Mouse (Mus musculus) neural tube, embryonic 15.5 days (tissue): ENCODE results near the gene Dclk2. TPM values are rescaled to one million over a fixed set of nuclear protein-coding genes. Genes with fewer than 3 reads are reported as not detected.
A peak's percentile ranks its signal among the peaks of the same experiment; 100 is the strongest.

Experiments
- ATAC-seq: fragments of 200-750 bp; cut with Nextera tagmentation; 2 replicates; pipeline ENCODE4 v1.8.0; 2017; ENCODE audit warnings: mild to moderate bottlenecking, moderate TSS enrichment, moderate library complexity; ENCODE audit not compliant: low FRiP score
- H3K27ac ChIP-seq: fragments of 300-500 bp; sonication (generic); replicated peaks from 2 replicates; pipeline ENCODE4 v1.5.1; 2015; ENCODE audit warnings: mild to moderate bottlenecking, inconsistent platforms
- H3K27me3 ChIP-seq: fragments of 300-500 bp; sonication (generic); replicated peaks from 2 replicates; pipeline ENCODE4 v1.6.1; 2015; ENCODE audit warnings: inconsistent platforms
- H3K36me3 ChIP-seq: fragments of 300-500 bp; sonication (generic); 2 replicates; pipeline ENCODE4 v1.6.1; 2015; ENCODE audit warnings: inconsistent platforms
- H3K4me1 ChIP-seq: fragments of 300-500 bp; sonication (generic); 2 replicates; pipeline ENCODE4 v1.6.1; 2015; ENCODE audit warnings: inconsistent platforms
- H3K4me2 ChIP-seq: fragments of 300-500 bp; sonication (generic); 2 replicates; pipeline ENCODE4 v1.6.1; 2015; ENCODE audit warnings: inconsistent platforms, mild to moderate bottlenecking, moderate library complexity
- H3K4me3 ChIP-seq: fragments of 300-500 bp; sonication (generic); replicated peaks from 2 replicates; pipeline ENCODE4 v1.5.1; 2015; ENCODE audit warnings: mild to moderate bottlenecking, inconsistent platforms
- H3K9ac ChIP-seq: fragments of 300-500 bp; sonication (generic); replicated peaks from 2 replicates; pipeline ENCODE4 v1.6.1; 2015; ENCODE audit warnings: mild to moderate bottlenecking, inconsistent platforms
- H3K9me3 ChIP-seq: fragments of 300-500 bp; sonication (generic); replicated peaks from 2 replicates; pipeline ENCODE4 v1.6.1; 2016; ENCODE audit warnings: inconsistent platforms
- WGBS: fragments of 180-500 bp; shearing (Covaris S2); methylation state at CpG from one replicate; pipeline ENCODE4 v1.1.7; 2015; ENCODE audit warnings: mixed read lengths; 5-methylcytosine and 5-hydroxymethylcytosine counted together
- polyA plus RNA-seq: library from polyadenylated mRNA; unstranded; fragments of >200 nt; fragmentation: Nextera tagmentation; extraction: Ambion mirVana; gene quantifications from 2 replicates; pipeline ENCODE4 v1.2.1, GENCODE M21; 2015

Dclk2 gene
- polyA plus RNA-seq, 1 experiment from 2014 or later = 73.4 TPM

DNA sequence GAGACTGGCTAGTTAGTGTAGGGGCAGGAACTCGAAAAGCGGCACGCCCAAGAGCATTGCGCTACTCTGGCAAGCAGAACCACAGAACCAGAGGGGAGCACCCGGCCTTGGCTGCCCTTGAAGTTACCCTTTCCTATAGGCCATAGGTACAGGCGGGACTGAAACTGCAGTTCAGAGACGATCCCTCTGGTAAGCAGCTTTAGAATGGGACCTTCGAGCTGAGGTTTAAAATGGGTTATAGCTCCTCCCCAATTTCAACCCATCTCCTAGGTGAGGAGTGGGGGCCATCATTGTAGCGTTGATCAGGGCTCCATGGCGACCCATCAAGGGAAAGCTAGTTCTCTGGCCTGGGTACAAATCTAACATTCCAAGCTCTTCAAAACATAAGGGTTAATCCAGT lies 3.0 kb upstream of the Dclk2 start:
- Histone ChIP-seq H3K27me3 (no peaks in the 10 kb centered on the region), H3K9me3 (no peaks in the 10 kb centered on the region), H3K4me1 (peaks cover 11% of the 10 kb centered on the region), H3K9ac (no peak overlapping the region), H3K4me3 (no peak overlapping the region), H3K27ac (no peak overlapping the region), H3K4me2 (no peak overlapping the region), H3K36me3 (no peaks in the 10 kb centered on the region)
- no peak for ATAC-seq
- 87% methylated on average over 10 of the region's 10 CpGs for WGBS

DNA sequence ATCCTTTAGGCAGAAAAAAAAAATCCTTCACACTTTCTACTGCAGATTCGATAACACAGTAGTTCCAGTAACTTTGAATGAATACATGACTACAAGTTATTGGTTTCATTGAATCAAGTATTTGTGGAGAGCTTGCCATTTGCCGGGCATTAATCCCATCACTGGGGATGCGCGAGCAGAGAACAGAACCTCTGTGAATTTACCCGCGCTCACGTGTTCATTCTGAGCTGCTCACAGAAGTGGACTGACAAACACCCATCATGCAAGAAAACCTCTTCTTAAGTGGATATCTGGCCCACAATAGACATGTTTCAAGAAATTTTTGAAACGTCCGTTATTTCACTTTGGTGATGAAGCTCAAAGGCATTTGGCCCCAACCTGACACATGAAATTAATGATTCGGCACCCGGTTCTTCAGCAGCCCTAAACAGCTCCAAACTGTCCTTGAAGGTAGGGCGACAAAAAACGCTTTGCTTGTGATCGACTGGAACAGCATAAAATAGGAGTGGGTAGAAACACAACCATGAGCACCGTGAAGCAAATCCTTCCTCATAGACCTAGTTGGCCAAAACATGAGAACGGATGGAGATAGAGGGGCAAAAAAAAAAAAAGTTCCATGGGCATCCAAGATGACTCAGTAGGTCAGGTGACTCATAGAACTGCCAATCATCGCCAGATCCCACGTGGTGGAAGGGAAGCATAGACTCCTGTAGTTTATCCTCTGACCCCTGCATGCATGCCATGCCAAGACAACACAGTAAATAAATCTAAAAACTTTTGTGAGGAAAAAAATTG lies 726 bp upstream of the Dclk2 start:
- peak overlapping the region; percentile 78 for H3K9ac ChIP-seq
- WGBS = 60% methylated on average over 18 of the region's 18 CpGs
- H3K9me3 ChIP-seq = no peaks in the 10 kb centered on the region
- peak overlapping the region; percentile 95 for H3K27ac ChIP-seq
- peaks cover 34% of the 10 kb centered on the region for H3K4me1 ChIP-seq
- H3K4me3 ChIP-seq = peak overlapping the region; percentile 73
- no peaks in the 10 kb centered on the region for H3K27me3 ChIP-seq
- H3K36me3 ChIP-seq = peaks cover 7% of the 10 kb centered on the region; the same call in 1 of the 2 replicates
- no peak for ATAC-seq
- peak overlapping the region; percentile 66 for H3K4me2 ChIP-seq

DNA sequence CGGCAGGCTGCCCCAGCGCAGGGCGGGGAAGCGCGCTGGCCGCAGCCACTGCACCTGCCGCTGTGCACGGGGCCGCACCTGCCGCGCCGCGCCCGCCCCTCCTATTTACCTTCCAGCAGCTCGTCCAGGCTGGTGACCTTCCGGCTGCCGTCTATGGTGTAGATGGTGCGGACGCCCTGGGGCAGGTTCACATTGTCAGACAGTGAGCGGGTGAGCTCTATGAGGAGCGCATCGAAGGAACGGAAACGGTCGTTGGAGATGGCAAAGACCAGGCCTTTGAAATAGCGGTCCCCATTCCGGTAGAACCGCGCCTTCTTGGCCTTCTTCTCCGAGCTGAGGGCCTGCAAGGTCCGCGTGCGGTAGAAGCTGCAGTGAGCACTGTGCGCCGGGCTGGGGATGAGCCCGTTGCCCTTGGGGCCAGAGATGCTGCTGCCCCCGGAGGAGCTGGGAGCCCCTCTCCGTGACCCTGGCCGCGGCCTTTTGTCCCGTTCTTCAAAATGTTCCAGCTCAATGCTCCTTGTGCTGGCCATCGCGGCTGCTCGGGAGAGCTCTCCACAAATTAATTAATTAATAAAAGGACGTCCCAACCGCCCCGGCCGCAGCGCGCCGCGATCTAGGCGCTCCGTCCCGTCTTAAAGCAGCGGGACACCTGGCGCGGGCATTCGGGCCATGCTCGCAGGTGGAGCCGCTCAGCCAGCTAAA lies 860 bp downstream of the Dclk2 start:
- H3K9ac ChIP-seq = peak overlapping the region; percentile 78
- H3K4me1 ChIP-seq = peaks cover 48% of the 10 kb centered on the region
- H3K27me3 ChIP-seq = no peaks in the 10 kb centered on the region
- H3K4me2 ChIP-seq = peak overlapping the region; percentile 66
- H3K27ac ChIP-seq = peak overlapping the region; percentile 95
- peak overlapping the region; percentile 73 for H3K4me3 ChIP-seq
- peak; percentile 62 for ATAC-seq
- H3K36me3 ChIP-seq = peaks cover 7% of the 10 kb centered on the region; the same call in 1 of the 2 replicates
- no peaks in the 10 kb centered on the region for H3K9me3 ChIP-seq
- under 1% methylated on average over 61 of the region's 61 CpGs for WGBS

DNA sequence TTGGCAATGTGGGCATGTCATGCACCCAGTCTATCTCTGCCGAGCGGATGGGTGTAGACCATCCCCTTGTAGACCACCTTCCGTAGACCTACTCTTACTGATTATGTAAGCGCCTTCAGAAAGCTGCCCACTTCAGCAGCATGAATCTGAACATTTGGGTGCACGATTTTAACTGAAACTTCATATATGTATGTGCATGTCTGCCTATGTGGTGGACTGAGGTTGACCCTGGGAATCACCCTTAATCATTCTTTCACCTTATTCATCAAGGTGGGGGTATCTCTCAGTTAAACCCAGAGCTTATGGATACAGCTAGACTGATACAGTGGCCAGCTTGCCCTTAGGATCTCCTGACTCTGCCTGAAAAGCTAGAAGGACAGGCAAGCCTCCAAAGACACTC lies 3.6 kb downstream of the Dclk2 start:
- H3K9ac ChIP-seq = no peak overlapping the region
- no peak for ATAC-seq
- WGBS = 96% methylated on average over 5 of the region's 5 CpGs
- H3K27ac ChIP-seq = no peak overlapping the region
- H3K9me3 ChIP-seq = no peaks in the 10 kb centered on the region
- H3K4me3 ChIP-seq = no peak overlapping the region
- peaks cover 7% of the 10 kb centered on the region; the same call in 1 of the 2 replicates for H3K36me3 ChIP-seq
- peaks cover 54% of the 10 kb centered on the region for H3K4me1 ChIP-seq
- peak overlapping the region; percentile 66 for H3K4me2 ChIP-seq
- no peaks in the 10 kb centered on the region for H3K27me3 ChIP-seq

DNA sequence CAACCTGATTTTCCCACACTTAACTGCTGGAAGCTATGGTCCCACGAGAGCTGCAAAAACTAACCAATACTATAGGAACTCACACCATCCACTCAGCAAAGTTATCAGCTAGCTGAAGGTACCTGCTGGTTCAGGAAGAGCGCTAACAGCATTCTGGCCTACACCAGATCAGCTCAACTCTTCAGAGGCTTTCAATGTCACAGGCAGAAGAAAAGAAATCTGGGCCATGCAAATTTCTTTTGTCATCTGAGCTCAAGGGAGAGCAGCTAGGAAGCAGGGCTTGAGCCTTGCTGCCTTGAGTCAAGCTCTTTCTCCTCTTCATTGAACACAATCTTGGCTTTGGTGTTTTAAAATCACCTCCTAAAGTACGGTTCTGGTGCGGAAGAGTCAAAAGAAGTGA lies 4.0 kb downstream of the Dclk2 start:
- H3K36me3 ChIP-seq = peaks cover 7% of the 10 kb centered on the region; the same call in 1 of the 2 replicates
- no peak for ATAC-seq
- peak overlapping the region; percentile 8; the same call in 1 of the 2 replicates for H3K4me3 ChIP-seq
- no peaks in the 10 kb centered on the region for H3K9me3 ChIP-seq
- no peaks in the 10 kb centered on the region for H3K27me3 ChIP-seq
- H3K27ac ChIP-seq = no peak overlapping the region
- H3K4me1 ChIP-seq = peaks cover 54% of the 10 kb centered on the region
- no peak overlapping the region for H3K9ac ChIP-seq
- H3K4me2 ChIP-seq = peak overlapping the region; percentile 66
- 96% methylated on average over 4 of the region's 4 CpGs for WGBS

DNA sequence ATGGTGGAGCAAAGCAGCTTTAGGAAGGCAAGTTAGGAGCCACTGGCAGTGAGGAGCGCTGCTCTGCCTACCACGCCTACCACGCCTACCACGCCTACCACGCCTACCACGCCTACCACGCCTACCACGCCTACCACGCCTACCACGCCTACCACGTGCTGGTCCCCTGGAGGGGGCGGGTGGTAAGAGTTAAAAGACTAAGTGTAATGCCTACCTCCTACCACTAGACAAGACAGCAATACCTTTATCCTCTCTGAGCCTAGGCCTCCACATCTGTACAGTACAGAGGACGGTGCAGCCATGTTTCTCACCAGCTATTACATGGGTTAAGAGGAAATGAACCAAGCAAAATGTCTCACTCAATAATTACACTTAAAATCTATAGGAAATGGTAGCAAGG lies 5.4 kb downstream of the Dclk2 start:
- Histone ChIP-seq H3K4me1 (peaks cover 49% of the 10 kb centered on the region), H3K27me3 (no peaks in the 10 kb centered on the region), H3K9ac (no peak overlapping the region), H3K4me2 (no peak overlapping the region), H3K36me3 (peaks cover 7% of the 10 kb centered on the region; the same call in 1 of the 2 replicates), H3K4me3 (no peak overlapping the region), H3K27ac (no peak overlapping the region), H3K9me3 (no peaks in the 10 kb centered on the region)
- WGBS = 65% methylated on average over 13 of the region's 13 CpGs
- ATAC-seq = no peak

DNA sequence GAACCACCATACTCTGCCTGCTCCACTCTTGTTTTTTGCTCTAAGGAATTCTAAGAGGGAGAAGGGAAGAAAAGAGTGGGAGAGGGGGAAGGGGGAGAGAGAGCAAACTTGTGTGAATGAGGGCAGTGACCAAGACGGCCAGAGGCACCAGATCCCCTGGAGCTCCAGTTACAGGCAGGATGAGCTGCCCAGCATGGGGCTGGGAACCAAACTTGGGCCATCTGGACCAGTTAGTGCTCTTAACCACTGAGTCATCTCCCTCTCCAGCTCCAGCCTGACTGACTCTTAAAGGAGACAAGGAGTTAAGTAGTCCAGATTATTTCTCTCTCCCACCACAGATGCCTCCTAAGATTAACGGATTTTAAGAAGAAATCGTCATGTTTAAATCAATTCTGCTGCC lies 6.3 kb downstream of the Dclk2 start:
- peaks cover 7% of the 10 kb centered on the region; the same call in 1 of the 2 replicates for H3K36me3 ChIP-seq
- H3K27ac ChIP-seq = no peak overlapping the region
- no peak overlapping the region for H3K9ac ChIP-seq
- ATAC-seq = no peak
- H3K9me3 ChIP-seq = no peaks in the 10 kb centered on the region
- no peak overlapping the region for H3K4me3 ChIP-seq
- H3K4me1 ChIP-seq = peaks cover 47% of the 10 kb centered on the region
- H3K4me2 ChIP-seq = no peak overlapping the region
- 63% methylated on average over 3 of the region's 3 CpGs for WGBS
- no peaks in the 10 kb centered on the region for H3K27me3 ChIP-seq

DNA sequence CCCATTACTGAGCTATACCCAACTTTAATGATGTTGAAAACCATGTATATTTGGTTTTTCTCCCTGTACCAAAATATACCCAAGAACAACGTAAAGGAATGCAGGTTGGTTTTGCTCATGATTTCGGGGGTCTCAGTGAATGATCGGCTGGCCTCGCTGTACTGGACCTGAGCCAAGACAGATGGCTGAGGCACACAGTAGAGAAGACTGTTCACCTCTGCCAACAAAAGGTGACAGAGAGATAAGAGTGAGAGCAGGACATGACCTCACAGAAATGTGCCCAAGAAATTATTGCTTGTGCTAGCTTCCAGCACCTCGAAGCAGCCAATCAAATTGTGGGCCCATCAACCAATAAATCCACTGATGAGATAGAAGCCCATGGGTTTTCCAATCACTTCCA lies 22.3 kb downstream of the Dclk2 start:
- 92% methylated on average over 5 of the region's 5 CpGs for WGBS
- Histone ChIP-seq H3K4me1 (peaks cover 10% of the 10 kb centered on the region; the same call in 1 of the 2 replicates), H3K9ac (no peak overlapping the region), H3K27ac (no peak overlapping the region), H3K36me3 (peaks cover 20% of the 10 kb centered on the region), H3K4me2 (no peak overlapping the region), H3K4me3 (no peak overlapping the region), H3K27me3 (no peaks in the 10 kb centered on the region), H3K9me3 (no peaks in the 10 kb centered on the region)
- ATAC-seq = no peak

DNA sequence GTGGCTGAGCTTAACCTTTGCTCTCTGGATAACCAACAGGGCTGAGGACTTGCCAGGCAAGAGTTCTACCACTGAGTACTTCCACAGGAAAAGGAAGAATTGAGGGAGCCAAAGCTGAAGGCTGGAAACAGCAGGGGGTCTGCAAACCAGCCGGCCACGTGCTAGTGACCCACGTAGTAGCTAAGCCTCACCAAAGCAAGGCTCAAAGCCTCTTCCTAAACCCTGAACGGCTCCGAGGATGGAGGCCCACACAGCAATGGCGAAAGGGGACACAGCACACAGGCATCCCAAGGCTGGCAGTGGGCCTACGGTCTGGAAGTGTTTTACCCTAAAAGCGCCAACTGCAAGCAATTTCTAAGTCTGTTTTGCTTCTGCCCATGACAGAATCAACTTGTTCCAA lies 23.1 kb downstream of the Dclk2 start:
- no peak for ATAC-seq
- H3K4me2 ChIP-seq = no peak overlapping the region
- no peak overlapping the region for H3K27ac ChIP-seq
- no peaks in the 10 kb centered on the region for H3K27me3 ChIP-seq
- no peak overlapping the region for H3K4me3 ChIP-seq
- H3K9me3 ChIP-seq = no peaks in the 10 kb centered on the region
- no peak overlapping the region for H3K9ac ChIP-seq
- peaks cover 16% of the 10 kb centered on the region for H3K36me3 ChIP-seq
- WGBS = 56% methylated on average over 8 of the region's 8 CpGs
- peaks cover 10% of the 10 kb centered on the region; the same call in 1 of the 2 replicates for H3K4me1 ChIP-seq

DNA sequence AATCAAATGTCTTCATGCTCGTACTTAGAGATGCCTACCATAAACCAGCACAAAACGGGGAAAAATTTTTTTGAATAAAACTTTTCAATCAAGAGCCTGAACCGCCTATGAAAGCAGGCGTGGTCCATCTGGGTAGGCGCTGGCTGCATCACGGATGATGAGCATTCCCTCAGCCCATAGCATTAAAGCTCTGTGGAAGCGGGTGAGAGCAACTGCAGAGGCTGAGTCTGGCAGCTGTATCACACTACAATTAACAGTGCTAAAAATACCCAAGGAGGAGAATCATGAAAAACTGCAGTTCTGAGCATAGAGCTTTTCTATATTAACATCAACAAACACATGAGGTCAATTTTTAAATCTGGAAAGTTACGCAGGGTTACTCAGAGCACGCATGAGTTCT lies 23.6 kb downstream of the Dclk2 start:
- 82% methylated on average over 9 of the region's 9 CpGs for whole genome bisulfite sequencing
- Histone ChIP-seq H3K27ac (no peak overlapping the region), H3K9me3 (no peaks in the 10 kb centered on the region), H3K4me2 (no peak overlapping the region), H3K9ac (no peak overlapping the region), H3K4me3 (no peak overlapping the region), H3K36me3 (peaks cover 13% of the 10 kb centered on the region; the same call in 1 of the 2 replicates), H3K4me1 (peaks cover 10% of the 10 kb centered on the region; the same call in 1 of the 2 replicates), H3K27me3 (no peaks in the 10 kb centered on the region)
- no peak for ATAC-seq

DNA sequence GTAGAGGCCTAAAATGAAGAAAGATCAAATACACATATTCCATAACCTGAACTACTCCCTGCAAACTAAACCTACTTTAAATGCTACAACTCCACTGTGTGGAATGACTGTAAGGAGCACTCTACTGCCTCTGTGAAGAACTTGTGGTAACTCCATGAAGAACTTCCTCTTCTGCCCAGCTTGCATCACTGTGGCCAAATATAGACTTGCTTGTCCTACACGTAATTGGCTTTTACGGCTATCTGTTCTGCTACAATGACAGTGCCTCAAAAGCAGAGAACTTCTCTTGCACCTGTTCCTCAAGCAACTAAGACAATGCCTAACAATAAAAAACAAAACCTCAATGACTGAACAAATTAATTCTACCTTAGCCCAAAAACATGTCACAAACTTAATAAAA lies 26.2 kb downstream of the Dclk2 start:
- Histone ChIP-seq H3K4me1 (peaks cover 29% of the 10 kb centered on the region), H3K4me3 (no peak overlapping the region), H3K27ac (no peak overlapping the region), H3K27me3 (no peaks in the 10 kb centered on the region), H3K9me3 (no peaks in the 10 kb centered on the region), H3K9ac (no peak overlapping the region), H3K4me2 (no peak overlapping the region), H3K36me3 (0 out of 2 replicates have a peak, but pooled peaks cover 3% of the 10 kb centered on the region)
- WGBS = 67% methylated on average over 2 of the region's 2 CpGs
- no peak for ATAC-seq

DNA sequence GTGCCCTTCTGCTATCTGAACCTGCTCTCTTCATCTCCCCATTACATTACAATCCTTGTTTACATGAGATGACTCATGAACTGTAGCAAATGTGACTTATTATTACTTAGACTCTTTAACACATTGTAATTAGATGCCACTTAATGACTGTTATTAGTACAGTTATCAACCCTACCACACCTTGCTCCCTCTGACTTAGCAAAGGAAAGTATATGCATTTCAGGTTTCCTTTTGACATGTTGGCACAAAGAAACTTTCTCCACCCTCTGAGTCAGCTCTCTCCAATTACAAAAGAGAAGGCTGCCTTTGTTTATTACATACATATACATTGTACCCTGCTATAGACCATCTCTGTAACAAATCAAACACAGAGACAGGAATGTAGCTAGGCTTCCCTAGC lies 33.1 kb downstream of the Dclk2 start:
- H3K4me2 ChIP-seq = no peak overlapping the region
- no peak for ATAC-seq
- no peak overlapping the region for H3K4me3 ChIP-seq
- H3K27ac ChIP-seq = no peak overlapping the region
- H3K36me3 ChIP-seq = no peaks in the 10 kb centered on the region
- no peaks in the 10 kb centered on the region for H3K27me3 ChIP-seq
- no peak overlapping the region for H3K9ac ChIP-seq
- H3K9me3 ChIP-seq = no peaks in the 10 kb centered on the region
- peaks cover 31% of the 10 kb centered on the region for H3K4me1 ChIP-seq
